Mouse (Mus musculus) E14TG2a.4 (cell line): ENCODE results near the gene Pomt1.

ENCODE experiments used
- CTCF ChIP-seq: conservative IDR thresholded peaks from 2 replicates; pipeline ENCODE4 v1.5.1; 2014; ENCODE audit warnings: low read length
- POU5F1 ChIP-seq: IDR thresholded peaks from 2 replicates; pipeline ENCODE4 v1.6.1; 2014; ENCODE audit warnings: low read length, borderline replicate concordance

DNA sequence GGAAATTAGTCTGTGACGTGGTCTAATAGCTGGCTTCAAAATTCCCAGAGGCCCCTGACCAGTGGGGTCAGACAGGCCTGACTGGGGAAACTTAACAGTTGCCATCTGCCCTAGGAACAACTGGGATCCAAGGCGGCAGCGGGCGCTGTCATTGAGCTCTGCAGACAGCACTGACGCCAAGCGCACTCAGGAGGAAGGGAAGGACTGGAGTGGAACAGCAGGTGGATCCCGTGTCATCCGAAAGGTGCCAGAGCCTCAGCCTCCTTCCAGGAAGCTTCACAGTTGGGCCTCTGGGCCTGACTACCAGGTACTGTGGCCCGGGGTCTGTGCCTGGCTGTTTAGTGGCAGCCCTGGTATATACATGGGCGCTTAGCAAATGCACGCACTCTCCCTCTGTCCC, 35.7 kb upstream of the Pomt1 start:
- no peak for TF ChIP-seq CTCF
- TF ChIP-seq POU5F1 = no peak
